Mouse (Mus musculus): ENCODE results near the gene Xpo4.

DNA sequence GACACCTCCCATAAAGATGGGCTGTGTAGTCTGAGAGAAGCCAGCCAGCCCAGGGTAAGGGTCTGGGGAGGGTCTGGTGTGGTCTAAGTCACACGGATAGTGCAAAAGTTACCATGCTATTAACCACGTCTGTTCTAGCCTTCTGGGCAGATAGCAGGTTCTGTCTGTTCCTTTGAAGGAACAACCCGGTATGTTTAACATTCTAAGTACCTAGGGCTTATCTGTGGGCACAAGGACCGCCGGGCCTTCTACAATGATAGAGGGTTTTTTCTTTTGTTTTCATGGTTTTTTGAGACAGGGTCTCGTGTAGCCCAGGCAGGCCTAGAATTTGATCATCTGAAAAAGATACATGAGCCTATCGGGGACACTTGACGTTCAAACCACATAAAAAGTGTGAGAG is 119.1 kb downstream of the Xpo4 start:
- TF ChIP-seq POLR2A (IDR thresholded peaks at IDR 0.05; ENCODE audit: borderline replicate concordance, extremely low read depth, low read depth, low read length) (no peak), CTCF (IDR thresholded peaks at IDR 0.05; ENCODE audit: insufficient read depth, low read length) (no peak)
